Comparison of ENCODE assay signal across 8 mouse cellular contexts in genomic region chr7:110061199-110061751, GRCm38 (mm10). TPM values are rescaled to one million over a fixed set of nuclear protein-coding genes. Genes with fewer than 3 reads are reported as not detected.
DNase-seq lines count a peak whose midpoint lies in the region; ATAC-seq lines count a peak whose summit lies in the region.

Zfp143 (plus strand) TSS chr7:110061217.

- H3K27me3 ChIP-seq in hindbrain, embryonic 11.5 days (ENCODE audit: control insufficient read depth, insufficient read depth, low read length) = no peaks in the 10 kb centered on the region

- H3K36me3 ChIP-seq in hindbrain, embryonic 11.5 days (ENCODE audit: control insufficient read depth, insufficient read depth, low read length) = no peaks in the 10 kb centered on the region

- H3K27ac ChIP-seq in hindbrain, embryonic 11.5 days (ENCODE audit: low read depth, low read length) = peak within 1 kb of the TSS; percentile 100

- no peaks in the 10 kb centered on the region for H3K9me3 ChIP-seq in hindbrain, embryonic 11.5 days (ENCODE audit: control insufficient read depth, low read length)

- 0% methylated on average over 34 of the region's 34 CpGs for WGBS in hindbrain, embryonic 11.5 days

- H3K4me2 ChIP-seq in hindbrain, embryonic 11.5 days (replicated peaks; ENCODE audit: low read depth, low read length) = peak within 1 kb of the TSS; percentile 60

- peak; percentile 100 for DNase-seq in Muller cell, postnatal 12 days (ENCODE audit: inconsistent ontology term)
- DNase-seq in cerebellum, adult 9-11 months = peak; percentile 100
- DNase-seq in frontal cortex, adult 2 months (ENCODE audit: extremely low spot score in 1 of 2, low spot score in 1 of 2) = peak; percentile 100
- DNase-seq in hindbrain, embryonic 11.5 days (ENCODE audit: low spot score) = peak; percentile 100
- DNase-seq in layer of hippocampus, postnatal 10 days (ENCODE audit: low spot score in 2 of 2) = peak; percentile 100
- DNase-seq in lung, postnatal 10 days = peak; percentile 100
- DNase-seq in ovary, postnatal 36 days (ENCODE audit: low spot score) = peak; percentile 99
- peak; percentile 100 for DNase-seq in thymus, postnatal 25 days

- peak; percentile 99 for ATAC-seq in hindbrain, embryonic 11.5 days (ENCODE audit: low FRiP score)

- H3K9ac ChIP-seq in hindbrain, embryonic 11.5 days (ENCODE audit: low read depth, low read length) = peak within 1 kb of the TSS; percentile 100

- H3K4me3 ChIP-seq in hindbrain, embryonic 11.5 days (ENCODE audit: low read depth, low read length) = peak within 1 kb of the TSS; percentile 92

- H3K4me1 ChIP-seq in hindbrain, embryonic 11.5 days (replicated peaks; ENCODE audit: control insufficient read depth, insufficient read depth, low read length) = 0 out of 2 replicates have a peak, but pooled peaks cover 4% of the 10 kb centered on the region

RNA-seq across cellular contexts. Expression of gene Zfp143, which starts in this region (rescaled TPM):
- 11.4 and 14.0 TPM in 2 replicates for polyA plus RNA-seq in frontal cortex, adult 2 months (2012; rRNA removed)
- 26.2 and 31.8 TPM in 2 replicates for polyA plus RNA-seq in hindbrain, embryonic 11.5 days (2014; fragmentation: Nextera tagmentation; extraction: Ambion mirVana)
- 1 to 10 TPM; 9.0 to 9.6 TPM for total RNA-seq in layer of hippocampus, postnatal 10 days (2021)

Comparison
In these comparisons a context has a peak if more than half of its experiments do, and no peak if none do; other contexts are left out.
1. Peak in every context shown above with its lines: DNase-seq, ATAC-seq, H3K4me3 ChIP-seq and H3K27ac ChIP-seq.